Mouse (Mus musculus): ENCODE measurements at regions not wholly inside any gene's neighbourhood (a gene's known extent, or its start where the extent isn't known, plus 50 kb on each side); places are given as distances from the start of the nearest gene placed in this dataset.
"Not testable (repeated sequence)": the region's sequence is repeated elsewhere in the genome, so short reads cannot be mapped to it uniquely, and the experiment has no call there.

DNA sequence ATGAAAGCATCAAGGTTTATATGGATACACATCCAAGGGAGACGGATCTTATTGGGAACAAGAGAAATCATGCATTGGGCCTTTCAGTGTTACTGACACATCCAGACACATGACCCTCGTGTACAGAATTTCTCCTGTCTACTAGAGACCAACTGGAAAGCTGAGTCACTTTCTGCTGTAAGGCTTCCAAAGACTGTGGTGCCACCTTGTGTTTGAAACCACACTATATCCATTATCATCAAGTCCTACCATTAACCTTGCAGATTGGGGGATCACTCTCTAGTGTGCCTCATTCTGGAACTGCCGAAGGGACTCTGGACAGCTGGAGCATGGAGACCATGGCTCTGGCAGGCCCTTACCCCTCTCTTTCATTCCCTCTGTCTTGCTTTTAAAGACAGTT lies 125.2 kb downstream of the Zxdb start:
- H3K4me1 ChIP-seq (ENCODE audit: control insufficient read depth, insufficient read depth, low read length); DNase-seq (ENCODE audit: extremely low read depth, low read depth, low spot score); H3K9ac ChIP-seq (ENCODE audit: low read depth, low read length); H3K4me3 ChIP-seq (ENCODE audit: insufficient read depth, low read depth, low read length); H3K27me3 ChIP-seq (ENCODE audit: control insufficient read depth, insufficient read depth, low read length); H3K36me3 ChIP-seq (ENCODE audit: control insufficient read depth, insufficient read depth, low read length); H3K79me2 ChIP-seq (ENCODE audit: control insufficient read depth, insufficient read depth, low read length); H3K27ac ChIP-seq (replicated peaks; ENCODE audit: insufficient read depth, low read depth, low read length): not testable (repeated sequence)
- WGBS = 67% methylated on average over 1 of the region's 3 CpGs

DNA sequence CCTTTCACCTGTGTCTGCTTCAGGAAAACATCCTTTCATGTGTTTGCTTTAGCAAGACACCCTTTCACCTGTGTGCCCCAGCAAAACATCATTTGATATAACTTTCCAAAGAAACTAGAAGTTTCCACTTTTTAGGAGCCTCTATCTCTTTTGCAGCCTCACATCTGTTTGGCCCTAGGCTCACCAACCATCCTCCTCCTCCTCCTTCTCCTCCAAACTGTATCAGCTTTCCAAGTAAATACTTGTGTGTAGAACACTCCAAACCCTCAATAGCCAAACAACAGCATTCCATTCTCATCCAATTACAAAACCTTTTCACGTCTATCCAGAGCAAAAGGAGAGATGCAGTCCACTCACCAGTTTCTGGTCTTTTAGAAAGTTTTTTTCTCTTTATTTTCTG lies 133.1 kb downstream of the Zxdb start:
- WGBS = 39% methylated on average over 1 of the region's 1 CpGs
- H3K27ac ChIP-seq (replicated peaks; ENCODE audit: insufficient read depth, low read depth, low read length) = no peak overlapping the region
- TF ChIP-seq POLR2A (IDR thresholded peaks at IDR 0.05; ENCODE audit: extremely low read depth, insufficient read depth, low read length) (no peak), CTCF (IDR thresholded peaks at IDR 0.05; ENCODE audit: low read depth, low read length) (no peak)

DNA sequence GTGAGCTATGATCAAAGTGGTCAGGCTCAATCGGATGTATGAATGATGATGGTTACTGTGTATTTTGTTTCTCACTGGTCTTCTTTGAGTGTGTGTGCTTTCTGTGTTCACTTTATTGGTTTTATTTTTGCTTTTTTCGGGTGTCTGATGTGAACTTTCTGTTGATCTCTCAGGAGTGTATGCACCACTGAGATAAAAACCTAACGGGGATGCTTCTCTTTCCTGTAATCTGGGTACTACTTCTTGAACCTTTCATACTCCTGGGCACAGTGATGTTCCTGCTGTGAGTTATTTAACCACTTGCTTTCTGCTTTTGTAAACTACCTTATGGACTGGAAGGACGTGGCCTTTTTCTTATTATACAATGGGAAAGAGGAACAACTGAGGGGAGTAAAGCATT lies 133.6 kb downstream of the Zxdb start:
- Histone ChIP-seq H3K27ac (replicated peaks; ENCODE audit: insufficient read depth, low read depth, low read length) (no peak overlapping the region), H3K9ac (ENCODE audit: low read depth, low read length) (no peak overlapping the region), H3K36me3 (ENCODE audit: control insufficient read depth, insufficient read depth, low read length) (no peaks in the 10 kb centered on the region), H3K4me3 (ENCODE audit: insufficient read depth, low read depth, low read length) (no peak overlapping the region), H3K79me2 (ENCODE audit: control insufficient read depth, insufficient read depth, low read length) (no peaks in the 10 kb centered on the region), H3K4me1 (ENCODE audit: control insufficient read depth, insufficient read depth, low read length) (no peaks in the 10 kb centered on the region), H3K27me3 (ENCODE audit: control insufficient read depth, insufficient read depth, low read length) (no peaks in the 10 kb centered on the region)
- no peak for DNase-seq (ENCODE audit: extremely low read depth, low read depth, low spot score)
- WGBS = 70% methylated on average over 4 of the region's 4 CpGs
- TF ChIP-seq POLR2A (IDR thresholded peaks at IDR 0.05; ENCODE audit: extremely low read depth, insufficient read depth, low read length) (no peak), CTCF (IDR thresholded peaks at IDR 0.05; ENCODE audit: low read depth, low read length) (no peak)

More for the DNA sequence above, 133.1 kb downstream of the Zxdb start:
- Histone ChIP-seq H3K4me3 (ENCODE audit: insufficient read depth, low read depth, low read length) (no peak overlapping the region), H3K27me3 (ENCODE audit: control insufficient read depth, insufficient read depth, low read length) (no peaks in the 10 kb centered on the region), H3K9ac (ENCODE audit: low read depth, low read length) (no peak overlapping the region), H3K4me1 (ENCODE audit: control insufficient read depth, insufficient read depth, low read length) (no peaks in the 10 kb centered on the region), H3K36me3 (ENCODE audit: control insufficient read depth, insufficient read depth, low read length) (no peaks in the 10 kb centered on the region), H3K79me2 (ENCODE audit: control insufficient read depth, insufficient read depth, low read length) (no peaks in the 10 kb centered on the region)
- DNase-seq (ENCODE audit: extremely low read depth, low read depth, low spot score) = no peak

DNA sequence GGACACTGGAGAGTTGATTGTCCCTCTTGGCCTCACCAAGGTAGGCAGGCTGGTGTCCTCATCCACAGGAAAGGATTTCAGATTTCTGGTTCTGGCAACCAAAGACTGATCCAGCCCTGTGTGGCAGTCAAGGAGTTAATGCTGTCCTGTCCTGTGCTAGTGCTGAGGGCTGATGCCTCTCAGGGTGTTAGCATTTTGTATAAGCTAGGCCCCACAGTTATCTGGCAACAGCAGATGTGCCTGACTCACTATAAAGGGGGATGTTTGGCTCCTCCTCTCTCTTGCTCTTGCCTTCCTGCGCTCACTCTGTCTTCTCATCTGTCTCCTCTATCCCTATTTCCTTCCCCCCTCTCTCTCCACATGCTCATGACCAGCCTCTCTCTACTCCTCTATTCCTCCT lies 138.8 kb downstream of the Zxdb start:
- Histone ChIP-seq H3K4me1 (ENCODE audit: control insufficient read depth, insufficient read depth, low read length) (no peaks in the 10 kb centered on the region), H3K79me2 (ENCODE audit: control insufficient read depth, insufficient read depth, low read length) (no peaks in the 10 kb centered on the region), H3K9ac (ENCODE audit: low read depth, low read length) (no peak overlapping the region), H3K4me3 (ENCODE audit: insufficient read depth, low read depth, low read length) (no peak overlapping the region), H3K27ac (replicated peaks; ENCODE audit: insufficient read depth, low read depth, low read length) (no peak overlapping the region), H3K27me3 (ENCODE audit: control insufficient read depth, insufficient read depth, low read length) (no peaks in the 10 kb centered on the region), H3K36me3 (ENCODE audit: control insufficient read depth, insufficient read depth, low read length) (no peaks in the 10 kb centered on the region)
- TF ChIP-seq POLR2A (IDR thresholded peaks at IDR 0.05; ENCODE audit: extremely low read depth, insufficient read depth, low read length) (no peak), CTCF (IDR thresholded peaks at IDR 0.05; ENCODE audit: low read depth, low read length) (no peak)
- 77% methylated on average over 1 of the region's 1 CpGs for WGBS
- no peak for DNase-seq (ENCODE audit: extremely low read depth, low read depth, low spot score)

DNA sequence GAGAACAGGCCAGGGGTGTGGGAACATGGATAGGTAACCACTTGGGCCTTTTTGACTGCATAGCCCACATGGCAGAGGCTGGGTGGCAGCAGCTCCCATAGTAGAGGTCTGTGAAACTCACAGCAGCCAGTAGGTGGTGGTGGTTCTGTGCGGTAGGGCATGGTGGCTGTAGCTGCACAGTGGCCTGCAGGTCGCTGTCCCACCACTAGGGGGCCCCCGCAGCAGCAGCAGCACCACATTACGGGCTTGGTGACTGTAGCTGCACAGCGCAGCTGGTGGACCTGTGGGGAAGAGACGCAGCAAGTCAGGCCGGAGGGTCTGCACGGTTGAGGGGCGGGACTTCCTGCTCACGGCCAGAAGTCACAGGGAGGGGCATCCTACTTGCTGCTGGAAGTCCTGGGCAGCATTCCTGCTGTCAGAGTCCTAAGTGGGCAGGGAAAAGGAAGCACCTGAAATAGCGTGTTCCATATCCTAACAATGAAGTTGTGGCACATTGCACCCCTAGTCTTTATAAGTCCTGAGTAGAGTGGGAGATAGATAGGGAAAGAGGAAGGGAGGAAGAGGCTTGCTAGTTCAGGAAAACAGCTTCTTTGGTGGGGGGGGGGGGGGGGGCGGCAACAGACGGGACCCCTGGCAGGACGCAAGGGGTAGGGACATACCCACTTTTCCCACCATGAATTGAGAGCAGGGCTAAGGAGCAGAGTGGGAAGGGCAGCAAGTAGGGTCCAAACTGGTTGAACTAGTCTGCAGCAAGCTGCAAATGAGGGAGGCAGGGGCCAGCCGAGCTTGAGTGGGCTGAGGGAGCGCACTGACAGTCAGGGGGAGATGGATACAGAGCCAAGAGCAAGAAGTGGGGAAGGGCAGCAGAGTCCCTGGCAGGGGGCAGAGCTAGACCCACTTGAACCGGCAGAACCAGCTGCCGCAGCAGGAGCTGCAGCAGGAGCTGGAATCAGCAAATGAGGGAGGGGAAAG lies 141.4 kb downstream of the Zxdb start:
- peak overlapping the region; percentile 52 for H3K4me3 ChIP-seq (ENCODE audit: insufficient read depth, low read depth, low read length)
- H3K9ac ChIP-seq (ENCODE audit: low read depth, low read length) = peak overlapping the region; percentile 52; the same call in 1 of the 2 replicates
- no peaks in the 10 kb centered on the region for H3K36me3 ChIP-seq (ENCODE audit: control insufficient read depth, insufficient read depth, low read length)
- H3K4me1 ChIP-seq (ENCODE audit: control insufficient read depth, insufficient read depth, low read length) = no peaks in the 10 kb centered on the region
- WGBS = 17% methylated on average over 17 of the region's 18 CpGs
- no peak overlapping the region for H3K27ac ChIP-seq (replicated peaks; ENCODE audit: insufficient read depth, low read depth, low read length)
- no peaks in the 10 kb centered on the region for H3K79me2 ChIP-seq (ENCODE audit: control insufficient read depth, insufficient read depth, low read length)
- no peaks in the 10 kb centered on the region for H3K27me3 ChIP-seq (ENCODE audit: control insufficient read depth, insufficient read depth, low read length)
- peak; percentile 55 for DNase-seq (ENCODE audit: extremely low read depth, low read depth, low spot score)
- no peak for TF ChIP-seq POLR2A (IDR thresholded peaks at IDR 0.05; ENCODE audit: extremely low read depth, insufficient read depth, low read length)
- TF ChIP-seq CTCF (IDR thresholded peaks at IDR 0.05; ENCODE audit: low read depth, low read length) = peak; percentile 98

DNA sequence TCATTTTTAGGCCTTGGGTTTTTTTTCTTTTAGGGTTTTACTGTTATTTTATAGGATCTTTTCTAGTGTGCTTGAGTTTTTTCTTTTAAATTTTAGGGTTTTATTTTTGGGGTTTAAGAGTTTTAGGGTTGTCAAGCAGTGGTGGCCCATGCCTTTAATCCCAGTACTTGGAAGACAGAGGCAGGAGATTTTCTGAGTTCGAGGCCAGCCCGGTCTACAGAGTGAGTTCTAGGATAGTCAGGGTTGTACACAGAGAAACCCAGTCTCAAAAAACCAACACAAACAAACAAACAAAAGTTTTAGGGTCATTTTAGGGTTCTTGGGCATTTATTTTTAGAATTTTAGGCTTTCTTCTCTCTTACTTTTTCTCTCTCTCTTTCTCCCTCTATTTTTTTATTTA lies 142.9 kb downstream of the Spin4 start:
- not testable (repeated sequence) for DNase-seq (ENCODE audit: extremely low read depth, low read depth, low spot score); H3K4me1 ChIP-seq (ENCODE audit: control insufficient read depth, insufficient read depth, low read length); H3K36me3 ChIP-seq (ENCODE audit: control insufficient read depth, insufficient read depth, low read length); H3K79me2 ChIP-seq (ENCODE audit: control insufficient read depth, insufficient read depth, low read length); H3K27ac ChIP-seq (replicated peaks; ENCODE audit: insufficient read depth, low read depth, low read length); H3K9ac ChIP-seq (ENCODE audit: low read depth, low read length); H3K4me3 ChIP-seq (ENCODE audit: insufficient read depth, low read depth, low read length); H3K27me3 ChIP-seq (ENCODE audit: control insufficient read depth, insufficient read depth, low read length)
- 94% methylated on average over 2 of the region's 2 CpGs for WGBS
